ENCODE assay signal across 9 mouse cellular contexts in genomic region chr2:71547829-71548228, GRCm38 (mm10).
A peak's percentile ranks its signal among the peaks of the same experiment; 100 is the strongest.
DNase-seq lines count a peak whose midpoint lies in the region; ATAC-seq lines count a peak whose summit lies in the region.
"Had no signal": no experiment of that assay in that cellular context is flagged by ENCODE, and none has a peak within 500 bp of the region (broad histone marks: within the 10 kb centered on the region; RNA-seq: fewer than 3 reads in every experiment).

No protein-coding gene starts in this region.

- peak; percentile 28 for DNase-seq in cerebellum, adult 9-11 months
- DNase-seq in right cerebral cortex, postnatal 10 days (ENCODE audit: low spot score in 2 of 2): peak; percentile 77 to 79
- no peak for DNase-seq in right cerebral cortex, postnatal 25 days
- DNase-seq in embryo, embryonic 11 days: peak; percentile 89
- peak; percentile 87 for DNase-seq in induced T-regulatory cell, adult 2 months (ENCODE audit: low read depth)
- DNase-seq in lung, postnatal 25 days (ENCODE audit: low spot score): peak; percentile 63
- peak; percentile 83 for DNase-seq in splenic B cell, adult 2 months (ENCODE audit: low read depth, low spot score)

- no peak for ATAC-seq in cerebellum, adult (ENCODE audit: insufficient number of reproducible peaks, low FRiP score, low TSS enrichment)
- ATAC-seq: Patski had no signal

- no peaks in the 10 kb centered on the region; the same call in 1 of the 2 replicates for H3K27me3 ChIP-seq in splenic B cell, adult 2 months (ENCODE audit: control insufficient read depth, insufficient read depth, low read length, poor library complexity, severe bottlenecking)
- H3K27me3 ChIP-seq: Patski had no signal

- no peaks in the 10 kb centered on the region for H3K36me3 ChIP-seq in splenic B cell, adult 2 months (ENCODE audit: control insufficient read depth, insufficient read depth, low read length, poor library complexity, severe bottlenecking)
